Mouse (Mus musculus) MEL-GATA-1-ER (cell line): ENCODE data around the gene Slc22a5.

Source experiments
- DNase-seq: peaks from one replicate; pipeline ENCODE4 v3.0.0-alpha.2; 2012; ENCODE audit warnings: low read depth; ENCODE audit errors: extremely low read depth

Slc22a5 gene

DNA sequence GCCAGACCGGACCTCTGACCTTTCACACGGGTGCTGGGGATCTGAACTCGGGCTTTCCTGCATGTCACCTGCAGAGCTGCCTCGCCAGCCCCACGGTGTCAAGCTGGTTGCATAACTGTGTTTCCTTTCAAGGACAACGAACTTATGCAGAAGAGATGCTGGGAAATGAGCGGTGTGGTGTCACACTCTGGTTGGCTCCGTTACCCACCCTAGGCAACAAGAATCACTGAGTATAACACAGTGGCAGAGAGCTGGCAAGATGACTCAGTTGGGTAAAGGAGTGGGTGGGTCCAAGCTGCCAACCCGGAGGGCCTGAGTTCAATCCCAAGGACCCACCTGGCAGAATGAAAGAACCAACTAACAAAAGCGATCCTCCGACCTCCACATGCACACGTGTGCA, 49.9 kb downstream of the Slc22a5 start:
- DNase-seq, result no peak

DNA sequence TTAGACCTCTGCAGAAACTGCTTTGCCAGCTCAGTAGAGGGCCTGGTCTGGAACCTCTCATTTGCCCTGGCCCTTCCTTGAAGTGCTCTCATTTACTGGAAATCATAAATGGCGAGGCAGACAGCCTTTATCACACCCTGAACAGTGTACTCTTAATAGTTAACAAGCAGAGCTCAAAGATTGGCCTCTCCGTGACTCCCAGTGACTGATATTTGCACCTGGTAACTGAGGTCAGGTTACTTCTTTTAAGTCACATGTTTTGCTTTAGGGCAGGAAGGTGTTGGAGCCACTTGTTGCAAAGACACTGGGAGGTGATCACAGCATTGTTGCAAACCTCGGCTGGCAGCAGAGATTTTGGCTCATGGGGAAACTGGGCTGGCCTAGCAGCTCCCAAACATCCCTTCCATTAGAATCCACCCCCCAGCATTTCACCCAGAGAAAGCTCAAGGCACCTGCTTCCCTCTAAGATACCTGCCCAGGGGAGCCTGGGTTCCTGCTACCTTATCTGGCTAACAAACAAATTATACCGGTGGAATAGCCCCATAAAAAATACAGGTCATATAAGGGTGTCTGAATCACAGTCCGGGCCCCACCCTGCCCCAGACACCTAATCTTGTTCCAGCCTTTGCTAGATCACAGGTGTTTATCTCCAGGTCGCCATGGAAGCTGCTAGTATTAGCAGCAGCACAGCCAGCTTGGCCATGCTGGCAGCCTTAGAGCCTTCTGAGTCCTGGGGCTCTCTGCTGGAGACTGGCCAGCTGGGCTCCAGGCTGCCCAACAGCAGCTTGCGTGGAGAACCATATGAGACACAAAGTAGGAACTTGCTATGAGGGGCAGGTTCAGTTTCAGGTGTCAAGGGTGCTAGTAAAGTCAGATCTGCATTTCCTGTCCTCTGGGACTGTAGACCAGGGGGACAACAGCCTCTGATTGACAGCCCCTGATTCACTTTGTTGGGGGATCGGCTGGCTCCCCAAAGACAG, 51.5 kb downstream of the Slc22a5 start:
- no peak for DNase-seq

DNA sequence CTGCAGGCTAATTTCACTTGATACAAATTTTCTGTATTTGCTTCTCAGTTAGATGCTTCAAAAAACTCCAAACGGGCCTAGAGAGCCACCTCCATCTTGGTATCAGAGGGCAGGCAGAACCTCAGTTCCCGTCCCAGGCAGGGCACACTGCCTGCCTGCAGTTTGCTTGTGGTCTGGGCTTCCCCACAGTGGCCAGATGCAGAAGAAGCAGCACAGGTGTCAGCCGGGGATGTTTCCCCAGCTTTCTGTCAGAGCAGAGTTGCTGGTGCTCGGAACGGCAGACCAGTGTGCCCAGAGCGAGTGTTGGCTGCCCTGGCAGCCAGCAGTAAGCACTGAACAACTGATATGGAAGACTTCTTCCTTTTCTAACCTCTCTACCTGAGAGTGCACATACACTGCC, 52.3 kb downstream of the Slc22a5 start:
- DNase-seq, result no peak

DNA sequence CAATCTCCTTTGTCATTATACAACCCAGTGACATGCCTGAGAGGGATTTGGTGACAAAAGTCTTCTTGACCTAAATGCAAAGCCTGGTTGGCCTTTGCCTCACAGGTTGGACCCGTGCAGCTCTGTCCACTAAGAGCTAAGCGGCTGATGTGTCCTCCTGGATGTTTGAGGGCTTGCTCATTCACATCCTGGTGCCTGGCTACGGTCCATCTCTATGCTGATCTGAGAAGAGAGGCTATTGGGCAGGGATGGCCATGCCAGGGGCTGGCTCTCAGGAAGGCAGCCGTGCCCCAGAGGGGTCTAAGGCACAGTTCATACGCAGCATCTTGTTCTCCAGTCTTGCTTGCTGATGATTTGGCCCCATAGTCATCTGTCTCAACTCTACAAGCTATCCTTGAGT, 53.7 kb downstream of the Slc22a5 start:
- no peak for DNase-seq

DNA sequence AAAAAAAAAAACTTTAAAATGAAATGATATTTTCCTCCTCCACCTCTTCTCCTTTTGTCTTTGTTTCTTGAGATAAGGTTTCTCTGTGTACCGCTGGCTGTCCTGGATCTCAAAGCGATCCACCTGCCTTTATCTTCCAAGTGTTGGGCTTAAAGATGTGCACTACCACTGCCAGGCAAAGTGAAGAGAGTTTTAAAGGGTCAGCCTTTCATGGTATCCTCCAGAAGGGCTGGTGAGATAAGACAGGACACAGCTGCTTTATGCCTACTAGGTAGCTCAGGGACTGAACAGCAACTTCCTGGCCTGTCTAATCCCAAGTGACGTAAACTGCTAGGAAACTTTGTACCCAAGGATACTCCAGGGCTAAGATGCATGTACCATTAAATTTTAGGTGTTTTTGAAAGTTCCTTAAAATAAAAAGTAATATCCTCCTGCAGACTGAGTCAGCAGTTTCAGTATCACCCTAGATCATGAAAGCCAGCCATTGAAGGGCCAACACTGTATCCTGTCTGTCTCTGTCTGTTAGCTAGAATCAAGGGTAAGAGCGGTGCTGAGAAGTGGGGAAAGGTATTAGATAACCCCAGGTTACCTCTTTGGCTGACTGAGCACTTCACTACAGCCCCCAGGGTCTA, 56.0 kb downstream of the Slc22a5 start:
- peak; percentile 30 for DNase-seq

DNA sequence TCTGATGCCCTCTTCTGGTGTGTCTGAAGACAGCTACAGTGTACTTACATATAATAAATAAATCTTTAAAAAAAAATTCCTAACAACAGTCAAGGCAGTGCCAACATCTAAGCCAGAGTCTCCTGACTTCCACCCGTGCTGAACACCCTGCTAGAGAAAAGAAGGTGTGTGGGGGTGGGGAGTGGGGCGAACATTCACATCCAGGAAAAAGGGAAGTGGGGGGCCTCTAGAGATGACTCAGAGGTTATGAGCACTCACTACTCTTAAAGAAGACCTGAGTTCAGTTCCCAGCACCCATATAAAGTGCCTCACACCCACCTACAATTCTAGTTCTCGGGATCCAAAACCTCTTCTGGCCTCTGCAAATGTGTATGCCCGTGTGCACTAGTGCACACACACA, 66.1 kb downstream of the Slc22a5 start:
- peak; percentile 6 for DNase-seq

DNA sequence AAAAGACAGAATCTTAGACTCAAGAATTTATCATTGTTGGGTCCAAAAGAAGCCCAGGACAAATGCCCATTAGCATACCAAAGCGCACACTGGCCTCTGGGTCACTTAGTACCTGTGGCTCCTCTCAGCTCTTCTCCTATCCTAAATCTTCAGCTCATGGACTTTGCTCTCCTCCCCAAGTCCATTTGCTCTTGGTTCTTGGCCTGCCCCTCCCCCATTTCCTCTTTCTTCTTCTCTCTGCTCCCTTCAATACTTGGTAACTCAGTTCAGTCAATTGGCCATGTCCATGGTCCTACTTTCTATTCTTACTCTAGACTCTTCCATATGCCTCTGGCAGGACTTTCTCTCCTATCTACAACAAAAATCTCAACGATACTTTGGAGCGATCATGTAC, 69.5 kb downstream of the Slc22a5 start:
- no peak for DNase-seq

DNA sequence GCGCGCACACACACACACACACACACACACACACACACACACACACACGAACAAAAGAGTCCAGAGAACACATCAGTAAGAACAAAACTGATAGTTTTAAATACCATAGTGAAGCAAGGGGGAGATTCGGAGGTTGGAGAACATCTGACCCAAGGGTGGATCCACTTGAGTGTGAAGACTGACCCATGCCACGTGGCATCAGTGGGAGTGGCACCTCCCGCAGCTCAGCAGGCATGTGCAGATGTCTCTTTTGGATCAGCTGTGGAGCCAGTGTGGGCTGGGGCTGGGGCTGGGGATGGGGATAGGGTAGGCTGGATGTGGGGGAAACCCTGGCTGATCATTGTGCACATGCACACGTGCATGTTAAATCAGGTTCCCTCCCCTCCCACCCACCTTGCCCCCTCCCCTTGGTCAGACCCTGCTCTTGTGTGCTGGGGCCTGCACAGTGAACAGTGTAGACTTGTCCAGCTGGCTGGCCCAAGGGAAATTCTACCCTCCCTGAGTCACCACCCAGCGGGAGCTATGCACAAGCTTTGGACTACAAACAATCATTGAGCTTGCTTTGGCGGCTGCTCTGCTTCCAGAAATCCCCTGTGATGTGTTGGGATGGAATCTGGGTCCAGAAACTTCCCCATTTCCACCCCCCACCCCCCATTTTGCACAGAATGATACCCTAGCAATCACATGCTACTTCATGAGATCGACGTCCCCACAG, 70.1 kb downstream of the Slc22a5 start:
- DNase-seq, result no peak

DNA sequence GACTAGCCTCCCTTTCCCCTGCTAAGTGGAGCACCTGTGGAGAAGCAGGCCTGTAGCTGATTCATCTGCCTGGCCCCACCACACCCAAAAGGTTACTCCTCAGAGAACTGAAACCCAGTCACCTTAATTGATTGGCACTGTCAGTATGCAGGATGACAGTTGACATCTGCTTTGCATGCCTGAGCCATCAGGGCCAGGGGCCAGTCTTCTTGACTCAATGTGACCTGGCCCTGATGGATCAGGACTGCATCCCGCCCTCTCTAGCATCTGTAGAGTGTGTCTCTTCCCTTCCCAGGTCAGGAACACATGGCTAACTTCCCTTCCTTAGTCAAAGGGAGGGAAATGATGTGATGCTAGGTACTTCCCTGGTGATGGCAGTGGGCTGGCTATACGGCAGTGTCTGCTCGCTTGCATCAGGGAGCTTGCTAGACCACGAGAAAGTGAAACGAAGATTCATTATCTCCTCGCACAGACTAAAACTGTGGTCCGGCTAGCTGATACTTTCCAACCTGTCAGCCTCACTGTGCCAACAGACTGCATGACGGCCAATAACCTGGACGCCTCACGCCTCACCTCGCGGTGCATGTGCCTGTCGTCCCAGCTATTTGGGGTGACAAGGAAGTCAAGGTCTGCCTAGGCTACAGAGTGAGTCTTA, 70.8 kb downstream of the Slc22a5 start:
- DNase-seq, result no peak

DNA sequence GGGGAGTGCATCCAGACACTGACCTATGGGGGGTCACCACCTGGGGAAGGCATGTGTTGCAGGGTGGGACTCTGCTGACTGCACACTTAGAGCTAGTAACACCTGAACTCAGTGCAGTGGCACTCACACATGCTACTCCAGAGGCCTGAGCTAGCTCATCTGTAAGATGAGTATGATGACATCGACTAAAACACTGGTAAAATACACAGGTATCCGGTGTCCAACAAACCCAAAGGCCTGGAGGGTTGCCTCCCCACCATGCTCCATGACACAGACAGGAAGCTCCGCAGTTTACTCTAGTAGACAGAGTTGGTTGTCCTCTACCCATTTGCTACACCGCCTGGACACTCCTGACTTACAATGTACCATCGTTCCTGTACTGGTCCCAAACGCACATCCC, 71.9 kb downstream of the Slc22a5 start:
- no peak for DNase-seq

DNA sequence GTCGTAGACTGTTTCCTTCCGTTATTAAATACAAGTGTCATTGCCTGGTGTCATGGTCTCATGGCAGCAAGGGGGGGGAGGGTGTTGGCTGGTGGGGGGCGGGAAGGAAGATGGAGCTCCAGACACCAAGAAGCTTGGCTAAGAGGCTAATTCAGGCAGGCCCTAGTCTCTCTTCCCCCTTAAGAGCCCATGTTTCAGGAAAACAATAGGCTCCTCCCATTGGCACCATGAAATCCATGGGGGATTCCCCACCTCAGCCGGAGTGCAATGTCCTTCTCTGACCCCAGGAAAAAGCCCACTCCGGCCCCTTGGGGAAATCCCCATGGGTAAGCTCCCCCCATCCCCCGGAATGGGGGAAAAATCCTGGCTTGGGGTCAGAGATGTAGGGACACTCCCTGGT, 72.7 kb downstream of the Slc22a5 start:
- DNase-seq, result no peak

DNA sequence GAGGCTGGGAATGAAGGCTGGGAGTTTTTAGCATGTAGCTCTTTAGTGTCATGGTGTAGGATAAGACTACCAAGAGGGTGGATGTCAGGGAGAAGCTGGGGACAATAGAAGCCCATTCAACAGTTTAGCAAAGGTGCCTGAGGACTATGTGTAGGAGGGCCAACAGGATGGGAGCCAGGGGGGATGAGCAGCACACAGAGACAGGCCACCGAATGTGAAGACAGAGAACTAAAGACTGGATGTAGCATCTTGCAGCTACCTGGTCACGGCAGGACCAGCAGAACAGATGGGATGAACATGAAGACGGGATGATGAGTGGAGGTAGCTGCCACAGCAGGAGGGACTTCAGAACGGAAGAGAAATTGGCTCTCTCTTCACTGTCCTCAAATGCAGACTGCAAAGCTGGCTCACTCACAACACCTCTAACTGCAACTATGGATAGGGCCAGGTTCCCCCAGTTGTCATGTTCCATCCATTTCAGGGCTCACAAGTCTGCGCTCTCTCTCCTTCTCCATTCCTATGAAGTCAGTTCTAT, 74.6 kb downstream of the Slc22a5 start:
- no peak for DNase-seq

DNA sequence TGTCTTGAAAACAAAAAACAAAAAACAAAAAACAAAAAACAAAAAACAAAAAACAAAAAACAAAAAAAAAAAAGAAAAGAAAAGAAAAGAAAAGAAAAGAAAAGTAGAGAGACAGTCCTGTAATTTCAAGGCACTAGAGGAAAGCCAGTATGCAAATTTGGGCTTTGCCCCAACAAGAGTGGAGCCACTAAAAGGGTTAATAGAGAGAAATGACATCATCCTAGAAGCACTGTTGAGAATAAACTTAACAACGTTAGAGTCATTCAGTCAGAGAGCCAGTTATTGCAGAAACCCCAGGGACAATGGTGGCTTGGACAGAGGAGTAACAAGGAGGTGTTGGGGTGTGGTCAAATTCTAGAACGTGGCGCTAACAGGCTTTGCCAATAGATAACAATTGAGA, 76.7 kb downstream of the Slc22a5 start:
- no peak for DNase-seq
